Mouse (Mus musculus) intestine, embryonic 16.5 days (tissue): ENCODE data around the gene P2ry13. TPM values are rescaled to one million over a fixed set of nuclear protein-coding genes. Genes with fewer than 3 reads are reported as not detected.

Experiments
- ATAC-seq: fragments of 200-750 bp; cut with Nextera tagmentation; 2 replicates; pipeline ENCODE4 v1.8.0; 2017; ENCODE audit warnings: moderate TSS enrichment, moderate library complexity
- H3K27ac ChIP-seq: fragments of 300-500 bp; sonication (generic); 2 replicates; pipeline ENCODE4 v1.5.1; 2014; ENCODE audit warnings: mild to moderate bottlenecking, low read length
- H3K27me3 ChIP-seq: fragments of 300-500 bp; sonication (generic); replicated peaks from 2 replicates; pipeline ENCODE4 v1.6.1; 2014; ENCODE audit warnings: low read length, control low read depth, mixed read lengths; ENCODE audit not compliant: control insufficient read depth, insufficient read depth
- H3K36me3 ChIP-seq: fragments of 300-500 bp; sonication (generic); 2 replicates; pipeline ENCODE4 v1.6.1; 2014; ENCODE audit warnings: low read length, control low read depth; ENCODE audit not compliant: control insufficient read depth, insufficient read depth
- H3K4me1 ChIP-seq: fragments of 300-500 bp; sonication (generic); 2 replicates; pipeline ENCODE4 v1.6.1; 2014; ENCODE audit warnings: low read length, control low read depth, mixed read lengths; ENCODE audit not compliant: control insufficient read depth, insufficient read depth
- H3K4me2 ChIP-seq: fragments of 300-500 bp; sonication (generic); 2 replicates; pipeline ENCODE4 v1.6.1; 2014; ENCODE audit warnings: low read depth, low read length, control low read depth
- H3K4me3 ChIP-seq: fragments of 300-500 bp; sonication (generic); 2 replicates; pipeline ENCODE4 v1.5.1; 2014; ENCODE audit warnings: mild to moderate bottlenecking, low read length
- H3K9ac ChIP-seq: fragments of 300-500 bp; sonication (generic); 2 replicates; pipeline ENCODE4 v1.6.1; 2014; ENCODE audit warnings: low read depth, low read length
- H3K9me3 ChIP-seq: fragments of 300-500 bp; sonication (generic); 2 replicates; pipeline ENCODE4 v1.6.1; 2016; ENCODE audit warnings: low read length, control low read depth; ENCODE audit not compliant: control insufficient read depth
- WGBS: fragments of 180-500 bp; shearing (Covaris S2); extraction: QIAGEN DNeasy Blood & Tissue Kit; methylation state at CpG from one replicate; pipeline ENCODE4 v1.1.7; 2014; 5-methylcytosine and 5-hydroxymethylcytosine counted together
- polyA plus RNA-seq: library from polyadenylated mRNA; unstranded; fragments of >200 nt; fragmentation: Nextera tagmentation; extraction: Ambion mirVana; gene quantifications from 2 replicates; pipeline ENCODE4 v1.2.1, GENCODE M21; 2015

The P2ry13 gene
- 1.3 and 1.6 TPM in 2 replicates for polyA plus RNA-seq

- Histone ChIP-seq H3K36me3 (no peaks in the 10 kb centered on the region), H3K4me1 (no peaks in the 10 kb centered on the region), H3K9ac (no peak within 1 kb of the TSS), H3K4me3 (no peak within 1 kb of the TSS), H3K9me3 (no peaks in the 10 kb centered on the region), H3K4me2 (no peak within 1 kb of the TSS), H3K27ac (no peak within 1 kb of the TSS), H3K27me3 (no peaks in the 10 kb centered on the region)
- 89% methylated on average over 6 of the region's 6 CpGs for WGBS
- ATAC-seq: no peak
Measured at GRCm38 (mm10) chr3:59210727-59211126, at the start of gene P2ry13. TSS of gene P2ry13 (minus strand) at chr3:59210882.

DNA sequence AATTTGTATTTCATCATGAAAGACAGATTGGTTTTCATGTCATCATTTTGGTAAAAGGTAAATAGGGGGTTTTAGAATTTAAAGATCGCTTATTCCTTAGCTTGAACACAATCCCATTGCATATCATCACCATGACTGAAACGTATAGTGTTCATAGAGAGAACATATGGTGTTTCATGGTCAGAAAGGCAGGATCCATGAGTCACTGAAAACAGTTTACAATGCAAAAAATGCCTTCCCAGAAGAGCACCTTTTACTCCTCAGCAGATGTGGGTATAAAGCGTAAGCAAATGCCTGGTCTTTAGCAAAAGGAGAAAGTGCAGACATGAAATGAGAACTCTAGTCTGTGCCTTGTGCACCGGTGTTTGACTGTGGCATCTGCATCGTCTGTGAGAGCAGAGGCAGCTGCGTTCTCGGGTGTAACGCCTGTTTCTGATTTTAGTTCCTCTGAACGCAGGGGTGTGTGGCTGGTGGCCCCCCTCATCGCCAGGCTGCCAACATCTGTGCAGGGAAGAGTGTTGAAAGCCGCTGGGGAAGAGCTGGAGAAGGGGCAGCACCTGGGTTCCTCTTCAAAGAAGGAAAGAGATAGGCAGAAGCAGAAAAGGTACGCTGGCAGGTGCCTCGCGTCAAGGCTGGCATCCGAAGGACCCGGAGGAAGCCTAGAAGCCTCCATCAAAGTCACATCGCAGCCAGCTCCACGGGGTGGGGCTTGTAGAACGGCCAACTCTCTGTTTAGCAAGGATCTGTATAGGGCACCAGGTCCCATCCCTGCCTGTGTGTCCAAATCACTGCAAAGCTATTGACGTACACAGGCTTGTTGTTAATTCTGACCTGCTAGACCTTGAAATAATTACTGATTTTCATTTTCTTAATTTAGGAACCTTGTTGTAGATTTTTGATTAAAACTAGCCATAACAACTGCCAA lies 47.3 kb upstream of the P2ry13 start:
- WGBS: 81% methylated on average over 20 of the region's 20 CpGs
- H3K4me3 ChIP-seq: no peak overlapping the region
- no peaks in the 10 kb centered on the region for H3K27me3 ChIP-seq
- no peak for ATAC-seq
- H3K4me1 ChIP-seq: no peaks in the 10 kb centered on the region
- H3K4me2 ChIP-seq: no peak overlapping the region
- H3K36me3 ChIP-seq: no peaks in the 10 kb centered on the region
- H3K9me3 ChIP-seq: no peaks in the 10 kb centered on the region
- no peak overlapping the region for H3K27ac ChIP-seq
- no peak overlapping the region for H3K9ac ChIP-seq

DNA sequence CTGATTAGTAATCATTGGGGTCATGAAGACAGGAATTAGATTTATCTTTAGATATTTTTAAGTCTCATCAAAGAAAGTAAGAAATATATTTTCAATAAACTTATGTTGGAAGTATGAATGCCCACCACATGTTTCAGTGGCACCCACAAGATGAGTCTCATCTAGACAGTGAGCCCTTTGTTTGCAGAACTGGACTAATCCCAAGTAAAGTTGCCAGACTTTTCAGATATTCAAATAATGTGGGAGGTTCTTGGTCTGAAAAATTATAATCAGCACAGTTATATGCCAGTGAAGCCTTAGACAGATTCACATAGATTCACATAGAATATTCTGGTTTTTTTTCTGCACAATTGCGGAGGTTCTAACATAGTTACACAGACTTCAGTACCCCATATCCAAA lies 39.8 kb upstream of the P2ry13 start:
- Histone ChIP-seq H3K4me3 (no peak overlapping the region), H3K27me3 (no peaks in the 10 kb centered on the region), H3K9ac (no peak overlapping the region), H3K4me1 (no peaks in the 10 kb centered on the region), H3K4me2 (no peak overlapping the region), H3K27ac (no peak overlapping the region), H3K36me3 (no peaks in the 10 kb centered on the region), H3K9me3 (no peaks in the 10 kb centered on the region)
- 100% methylated on average over 1 of the region's 1 CpGs for WGBS
- ATAC-seq: no peak

DNA sequence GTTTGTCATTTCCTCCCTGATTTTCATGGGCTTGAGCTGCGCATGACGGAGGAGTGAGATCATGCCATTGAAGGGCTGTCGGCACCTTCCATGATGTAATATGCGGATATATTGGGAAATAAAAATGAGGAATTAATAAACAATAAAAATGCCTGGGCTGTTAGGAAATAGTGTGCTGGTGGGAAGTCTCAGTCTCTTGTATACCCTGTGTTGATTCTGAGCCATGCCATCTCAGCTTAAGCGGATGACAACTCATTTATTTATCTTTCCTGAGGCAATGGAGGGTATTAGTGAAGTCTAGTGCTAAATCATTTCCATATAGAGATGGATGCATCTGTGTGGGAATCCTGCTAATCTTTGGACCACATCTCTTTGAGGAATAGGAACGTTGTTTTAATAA lies 37.3 kb upstream of the P2ry13 start:
- H3K4me2 ChIP-seq: no peak overlapping the region
- WGBS: 85% methylated on average over 6 of the region's 6 CpGs
- no peaks in the 10 kb centered on the region for H3K36me3 ChIP-seq

GRCm38 (mm10) chr3:59243384-59243783 lies 32.7 kb upstream of the P2ry13 start:
- ATAC-seq: no peak
- 73% methylated on average over 6 of the region's 6 CpGs for WGBS

More for the DNA sequence above, 37.3 kb upstream of the P2ry13 start:
- no peak for ATAC-seq
- Histone ChIP-seq H3K4me1 (no peaks in the 10 kb centered on the region), H3K27me3 (no peaks in the 10 kb centered on the region), H3K9me3 (no peaks in the 10 kb centered on the region), H3K4me3 (no peak overlapping the region), H3K27ac (no peak overlapping the region), H3K9ac (no peak overlapping the region)

GRCm38 (mm10) chr3:59234878-59235277 lies 24.2 kb upstream of the P2ry13 start:
- Histone ChIP-seq H3K9me3 (no peaks in the 10 kb centered on the region), H3K9ac (no peak overlapping the region), H3K36me3 (no peaks in the 10 kb centered on the region), H3K27me3 (no peaks in the 10 kb centered on the region), H3K4me2 (no peak overlapping the region), H3K27ac (no peak overlapping the region), H3K4me1 (no peaks in the 10 kb centered on the region), H3K4me3 (no peak overlapping the region)
- WGBS: 55% methylated on average over 5 of the region's 5 CpGs
- no peak for ATAC-seq

More at GRCm38 (mm10) chr3:59243384-59243783, 32.7 kb upstream of the P2ry13 start:
- Histone ChIP-seq H3K4me2 (no peak overlapping the region), H3K27me3 (no peaks in the 10 kb centered on the region), H3K27ac (no peak overlapping the region), H3K4me1 (no peaks in the 10 kb centered on the region), H3K36me3 (no peaks in the 10 kb centered on the region), H3K4me3 (no peak overlapping the region), H3K9ac (no peak overlapping the region), H3K9me3 (no peaks in the 10 kb centered on the region)

DNA sequence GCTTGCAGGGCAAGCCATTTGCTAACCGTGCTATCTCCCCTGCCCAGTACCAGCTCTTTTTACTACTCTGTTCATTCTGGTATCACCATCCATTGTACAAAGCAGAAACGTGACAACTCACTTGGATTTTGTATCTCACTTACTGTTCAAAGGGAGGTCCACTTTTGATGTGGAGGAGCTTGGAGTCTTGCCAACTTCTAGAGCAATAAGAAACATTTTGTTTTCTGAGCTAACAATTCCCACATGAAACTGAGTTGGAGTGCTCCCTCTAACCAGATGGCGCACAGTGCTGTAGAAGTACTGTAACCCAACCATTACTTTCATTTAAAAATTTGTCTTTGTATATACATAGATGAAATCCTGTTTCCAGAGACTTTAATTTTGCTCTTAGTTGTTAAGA lies 20.2 kb upstream of the P2ry13 start:
- Histone ChIP-seq H3K4me3 (no peak overlapping the region), H3K27ac (no peak overlapping the region), H3K4me2 (no peak overlapping the region), H3K36me3 (no peaks in the 10 kb centered on the region), H3K9ac (no peak overlapping the region), H3K4me1 (peaks cover 5% of the 10 kb centered on the region; the same call in 1 of the 2 replicates), H3K27me3 (no peaks in the 10 kb centered on the region), H3K9me3 (no peaks in the 10 kb centered on the region)
- ATAC-seq: no peak
- WGBS: 76% methylated on average over 3 of the region's 3 CpGs

DNA sequence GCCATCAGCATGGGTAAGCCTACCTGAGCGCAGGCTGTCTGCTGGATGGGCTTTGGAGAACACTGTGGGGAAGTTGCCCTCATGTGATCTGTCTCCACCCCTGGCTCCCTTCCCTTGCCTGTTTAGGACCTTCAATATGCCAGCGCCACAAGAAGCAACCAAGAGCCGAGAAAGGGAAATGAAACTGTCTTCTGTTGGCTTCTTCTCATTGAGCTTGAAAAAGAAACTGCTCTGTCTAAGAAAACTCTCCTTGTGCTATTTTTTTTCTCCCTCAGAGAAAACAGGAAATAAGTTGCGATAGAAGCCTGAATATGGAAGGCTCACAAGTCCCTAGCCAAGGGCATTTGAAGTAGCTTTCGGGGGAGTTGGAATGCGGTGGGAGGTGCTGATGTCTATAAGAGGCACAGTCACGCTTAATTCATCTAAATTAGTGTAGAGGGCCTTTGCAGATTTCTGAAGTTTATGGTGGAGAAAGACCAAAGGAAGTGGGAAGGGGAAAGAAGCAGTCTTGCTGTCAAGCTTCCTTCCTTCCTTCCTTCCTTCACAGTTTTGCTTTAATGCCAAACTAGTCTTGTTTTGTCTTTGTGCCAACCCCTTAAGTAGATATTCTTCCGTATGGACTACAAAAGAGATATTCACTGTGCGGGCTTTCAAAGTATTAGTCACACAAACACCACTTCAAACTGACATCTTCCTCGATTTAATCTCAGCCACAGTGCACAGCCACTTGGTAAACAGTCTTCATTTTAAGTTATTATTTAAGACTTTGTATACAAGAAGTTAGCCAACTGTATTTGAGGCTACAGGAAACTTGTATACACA lies 18.3 kb upstream of the P2ry13 start:
- H3K4me1 ChIP-seq: peaks cover 5% of the 10 kb centered on the region; the same call in 1 of the 2 replicates
- no peak overlapping the region for H3K4me3 ChIP-seq
- no peaks in the 10 kb centered on the region for H3K27me3 ChIP-seq
- ATAC-seq: peak; percentile 67
- peak overlapping the region; percentile 17; the same call in 1 of the 2 replicates for H3K4me2 ChIP-seq
- no peaks in the 10 kb centered on the region for H3K36me3 ChIP-seq
- H3K9me3 ChIP-seq: no peaks in the 10 kb centered on the region
- H3K9ac ChIP-seq: no peak overlapping the region; the same call in 1 of the 2 replicates
- peak overlapping the region; percentile 56 for H3K27ac ChIP-seq
- WGBS: 54% methylated on average over 10 of the region's 10 CpGs

GRCm38 (mm10) chr3:59227696-59228095 lies 17.0 kb upstream of the P2ry13 start:
- H3K27ac ChIP-seq: no peak overlapping the region
- no peak overlapping the region for H3K9ac ChIP-seq
- 97% methylated on average over 9 of the region's 9 CpGs for WGBS
- H3K36me3 ChIP-seq: no peaks in the 10 kb centered on the region
- H3K27me3 ChIP-seq: no peaks in the 10 kb centered on the region
- no peak for ATAC-seq
- H3K4me2 ChIP-seq: no peak overlapping the region
- H3K9me3 ChIP-seq: no peaks in the 10 kb centered on the region
- peaks cover 5% of the 10 kb centered on the region; the same call in 1 of the 2 replicates for H3K4me1 ChIP-seq
- no peak overlapping the region for H3K4me3 ChIP-seq
